Mouse (Mus musculus): ENCODE measurements around the gene Ppfibp1.

DNA sequence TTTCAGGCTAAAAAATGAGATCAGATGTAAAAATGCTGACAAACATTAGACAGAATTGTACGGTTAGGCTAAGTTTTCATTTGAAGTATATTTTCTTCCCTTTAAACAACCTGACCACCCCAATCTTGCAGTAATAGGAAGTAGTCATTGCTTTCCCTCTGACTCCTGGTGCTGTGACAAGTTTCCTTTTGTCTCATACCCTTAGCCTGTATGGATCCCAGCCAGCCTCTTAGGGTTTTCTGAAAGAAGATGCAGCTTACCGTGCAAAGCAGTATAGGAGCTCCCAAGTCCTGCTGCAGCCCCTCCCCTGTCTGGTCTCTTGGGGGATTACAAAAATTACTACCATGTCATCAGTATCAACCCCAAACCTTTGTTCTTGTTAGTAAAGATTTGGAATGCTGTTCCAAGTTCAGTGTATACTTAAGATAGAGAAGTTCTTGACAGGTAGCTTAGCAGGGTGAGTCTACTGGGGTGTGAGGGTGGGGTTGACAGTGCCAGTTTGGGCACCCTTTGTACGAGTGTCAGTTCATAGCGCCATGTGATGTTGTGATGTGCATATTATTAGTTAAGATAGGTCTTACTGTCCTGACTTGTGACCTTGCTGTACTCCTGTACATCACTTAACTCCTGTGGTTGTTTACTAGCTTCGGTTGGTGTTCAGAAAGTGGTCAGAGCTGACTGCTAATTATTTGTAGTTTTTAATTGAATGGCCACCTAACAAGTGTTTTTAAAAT lies 18.9 kb downstream of the Ppfibp1 start:
- TF ChIP-seq GATA1 (IDR thresholded peaks at IDR 0.05; ENCODE audit: borderline replicate concordance, low read length) (no peak), FLI1 (IDR thresholded peaks at IDR 0.05; ENCODE audit: low read length) (no peak)
